Mouse (Mus musculus): Measurements from ENCODE around the gene Donson. TPM values are rescaled to one million over a fixed set of nuclear protein-coding genes. Genes with fewer than 3 reads are reported as not detected.

Gene Donson
- total RNA-seq (2021) = 10 to 100 TPM; 32.8 to 37.1 TPM

DNA sequence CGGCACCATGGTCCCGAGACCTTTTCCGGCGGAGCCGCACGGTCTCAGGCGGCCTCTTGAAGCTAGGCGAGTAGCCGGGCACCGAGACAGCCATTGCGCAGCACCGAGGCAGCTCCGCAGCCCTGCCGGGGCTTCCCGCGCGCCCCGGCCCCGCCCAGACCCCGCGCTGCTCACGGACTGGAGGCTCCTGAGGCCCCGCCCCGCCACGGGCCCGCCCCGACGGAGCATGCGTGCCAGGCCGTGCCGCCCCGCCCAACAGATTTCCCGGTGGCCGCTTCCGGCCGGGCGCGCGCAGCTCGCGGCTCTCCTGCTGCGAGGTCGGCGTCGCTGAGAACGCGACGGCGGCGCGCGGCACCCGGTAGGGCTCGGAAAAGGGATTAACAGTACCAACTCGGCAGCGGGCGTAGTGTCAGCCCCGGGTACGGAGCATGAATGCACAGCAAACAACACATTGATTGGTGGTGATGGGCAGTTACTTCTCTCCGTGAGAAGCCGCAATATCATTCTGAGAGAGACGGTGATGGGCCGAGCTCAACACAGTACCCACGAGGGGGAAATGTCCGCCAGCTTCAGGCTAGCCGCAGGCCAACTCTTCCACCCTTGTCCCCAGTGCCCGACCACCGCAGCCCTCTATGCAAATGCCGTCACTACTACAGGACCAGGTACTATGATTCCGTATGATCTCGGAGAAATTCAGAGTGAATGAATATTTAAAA, at the start of gene Donson:
Gene Donson, minus strand, starts transcription at position 152 of the 716 bp plus-strand sequence.
- intact Hi-C loops (cut with DNase I) = no loop called here
- DNase-seq = peak; percentile 97

DNA sequence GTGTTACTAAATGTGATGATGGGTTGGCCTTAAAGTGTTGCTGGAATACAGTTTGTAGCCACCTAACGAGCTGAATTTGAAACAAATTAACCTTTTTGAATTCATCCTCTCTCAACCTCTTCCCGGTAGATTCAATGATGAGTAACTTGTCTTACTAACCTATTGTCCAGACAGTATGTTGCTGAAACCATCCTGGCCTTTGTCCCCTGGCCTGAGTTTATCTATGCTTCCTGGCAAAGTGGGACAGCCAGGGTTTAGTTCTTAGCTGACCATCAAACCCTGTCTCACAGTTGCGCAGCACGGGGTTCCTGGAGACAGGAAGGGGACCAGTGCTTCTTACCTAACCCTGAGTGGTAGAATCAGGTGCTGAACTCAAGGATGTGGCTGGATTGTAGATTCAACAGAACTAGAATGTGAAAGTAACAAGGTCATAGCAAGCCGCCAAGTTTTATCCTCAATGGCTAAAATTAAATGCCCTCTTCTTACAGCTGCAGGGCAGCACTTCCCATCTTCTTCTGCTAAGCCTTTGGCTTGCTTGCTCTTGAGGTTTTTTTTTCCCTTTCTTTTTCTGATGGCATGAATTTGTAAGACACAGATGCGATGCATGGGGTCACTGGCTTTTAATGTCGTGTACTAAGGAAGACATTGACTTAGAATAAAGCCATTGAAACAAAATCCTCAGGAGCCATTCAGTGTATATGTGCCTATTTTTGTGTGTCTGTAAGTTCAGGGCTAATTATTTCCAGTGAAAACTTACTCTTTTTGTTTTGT, 47.7 kb upstream of the Donson start:
- no peak for DNase-seq
- intact Hi-C loops (cut with DNase I) = loop anchor here (10.0 kb wide), 1 partner anchor 59 kb away; no protein-coding TSS in a partner anchor

DNA sequence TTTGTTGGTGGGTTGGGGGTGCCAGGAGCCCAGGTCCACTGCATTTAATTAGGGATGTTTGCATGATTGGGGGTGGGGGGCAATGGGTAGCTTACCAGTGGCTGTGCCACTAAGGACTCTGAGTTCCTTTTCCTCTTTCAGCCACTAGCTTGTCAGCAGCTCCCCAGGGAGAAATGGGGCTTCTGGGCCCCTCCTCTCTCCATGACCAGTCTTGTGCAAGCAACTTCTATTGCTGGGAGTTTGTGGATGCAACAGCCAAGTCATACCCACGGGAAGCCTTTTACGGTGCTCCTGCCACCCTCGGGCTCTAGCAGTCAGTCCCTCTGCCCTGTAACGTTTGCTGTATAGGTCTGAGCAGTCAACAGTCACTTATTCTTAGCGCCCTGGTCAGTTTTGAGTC, 46.2 kb upstream of the Donson start:
- intact Hi-C loops (cut with DNase I) = loop anchor here (5.0 to 10.0 kb wide), 2 partner anchors 60 to 173 kb away; no protein-coding TSS in a partner anchor
- no peak for DNase-seq

DNA sequence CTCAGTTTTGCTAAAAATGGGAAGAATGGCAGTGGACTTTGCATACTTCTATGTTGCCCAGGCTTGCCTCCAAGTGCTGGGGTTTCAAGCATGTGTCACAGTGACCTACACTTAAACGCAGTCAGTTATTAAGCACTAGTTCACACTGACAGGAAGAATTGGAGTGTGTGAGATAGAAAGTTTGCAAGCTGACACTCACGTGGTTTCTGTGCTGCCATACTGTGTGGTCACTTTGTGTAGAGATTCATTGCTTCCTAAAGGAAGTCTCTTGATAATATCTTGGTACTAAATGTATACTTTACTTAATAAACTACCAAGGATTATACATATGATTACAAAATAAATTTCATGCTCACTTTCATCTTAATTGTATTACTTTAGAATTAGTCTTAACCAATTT, 44.2 kb upstream of the Donson start:
- no peak for DNase-seq
- intact Hi-C loops (cut with DNase I) = loop anchor here (5.0 to 10.0 kb wide), 2 partner anchors 62 to 174 kb away; no protein-coding TSS in a partner anchor

DNA sequence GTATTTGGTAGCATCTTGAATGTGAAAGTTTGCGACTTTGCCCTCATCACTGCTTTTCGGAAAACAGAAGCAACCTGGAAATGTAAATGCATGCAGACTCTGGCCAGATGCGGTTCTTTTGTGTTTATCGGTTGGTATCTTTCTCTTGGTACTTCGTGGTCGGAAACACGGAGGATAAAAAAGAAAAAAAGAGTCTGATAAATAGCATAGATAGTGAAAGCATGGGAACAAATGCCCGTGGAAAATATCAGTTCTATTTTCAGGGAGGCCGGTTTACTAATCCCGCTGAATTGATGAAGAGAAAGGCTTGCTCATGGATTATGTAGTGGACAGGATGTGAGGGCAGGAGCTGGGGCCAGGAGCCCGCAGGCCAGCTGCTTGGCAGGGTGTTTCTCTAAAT, 41.9 kb upstream of the Donson start:
- intact Hi-C loops (cut with DNase I) = loop anchor here (5.0 to 10.0 kb wide), 2 partner anchors 64 to 177 kb away; no protein-coding TSS in a partner anchor
- DNase-seq = no peak

DNA sequence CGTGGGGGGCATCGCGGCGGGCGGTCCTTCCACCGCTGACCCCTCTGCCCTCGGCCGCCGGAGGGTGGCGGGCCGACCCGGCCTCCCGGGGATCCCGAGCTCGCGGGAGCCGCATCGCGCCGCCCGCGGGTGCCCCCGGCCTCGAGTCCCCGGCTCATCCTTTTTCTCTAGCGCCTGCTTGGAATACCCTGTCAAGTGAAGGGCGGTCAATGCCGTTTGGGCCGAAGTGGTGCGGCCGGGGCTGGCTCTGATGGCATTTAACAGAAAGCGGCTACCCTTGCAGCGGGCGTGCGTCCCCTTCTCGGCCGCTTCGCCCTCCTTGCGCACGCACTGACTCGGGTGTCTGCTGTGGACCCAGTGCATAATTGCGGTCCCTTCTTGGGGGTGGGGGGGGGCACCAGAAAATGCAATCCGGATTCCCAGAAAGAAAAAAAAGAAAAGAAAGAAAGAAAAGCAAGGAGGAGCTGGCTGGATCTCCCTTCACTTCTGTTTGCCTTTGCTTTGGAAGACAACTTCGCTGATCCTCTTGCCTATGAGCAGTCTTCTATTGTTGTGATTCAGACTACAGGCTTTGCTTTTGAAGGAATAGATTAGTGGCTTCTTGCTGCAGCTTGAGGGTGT, 41.4 kb upstream of the Donson start:
- intact Hi-C loops (cut with DNase I) = loop anchor here (5.0 to 10.0 kb wide), 2 partner anchors 65 to 177 kb away; no protein-coding TSS in a partner anchor
- peak; percentile 45 for DNase-seq

DNA sequence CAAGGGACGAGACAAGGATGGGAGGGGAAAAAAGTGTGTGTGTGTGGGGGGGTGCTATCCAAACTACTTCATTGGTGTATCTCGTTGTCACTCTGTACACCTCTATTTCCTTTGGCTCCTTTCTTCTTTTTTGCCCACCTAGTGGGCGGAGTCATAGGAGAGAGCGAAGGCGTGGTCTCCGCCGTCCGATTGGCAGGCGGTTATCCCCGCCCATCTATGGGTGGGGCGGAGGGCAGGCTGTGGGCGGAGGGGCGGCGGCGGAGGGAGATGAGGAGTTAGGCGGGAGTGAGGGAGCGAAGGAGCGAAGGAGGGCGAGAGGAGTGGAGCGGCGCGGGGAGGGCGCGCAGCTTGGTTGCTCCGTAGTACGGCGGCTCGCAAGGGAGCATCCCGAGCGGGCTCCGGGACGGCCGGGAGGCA, 40.5 kb upstream of the Donson start, which contains the start of gene Itsn1:
Gene Itsn1, plus strand, starts transcription at position 216 of the 417 bp plus-strand sequence.
- DNase-seq = peak; percentile 99
- intact Hi-C loops (cut with DNase I) = no loop called here

DNA sequence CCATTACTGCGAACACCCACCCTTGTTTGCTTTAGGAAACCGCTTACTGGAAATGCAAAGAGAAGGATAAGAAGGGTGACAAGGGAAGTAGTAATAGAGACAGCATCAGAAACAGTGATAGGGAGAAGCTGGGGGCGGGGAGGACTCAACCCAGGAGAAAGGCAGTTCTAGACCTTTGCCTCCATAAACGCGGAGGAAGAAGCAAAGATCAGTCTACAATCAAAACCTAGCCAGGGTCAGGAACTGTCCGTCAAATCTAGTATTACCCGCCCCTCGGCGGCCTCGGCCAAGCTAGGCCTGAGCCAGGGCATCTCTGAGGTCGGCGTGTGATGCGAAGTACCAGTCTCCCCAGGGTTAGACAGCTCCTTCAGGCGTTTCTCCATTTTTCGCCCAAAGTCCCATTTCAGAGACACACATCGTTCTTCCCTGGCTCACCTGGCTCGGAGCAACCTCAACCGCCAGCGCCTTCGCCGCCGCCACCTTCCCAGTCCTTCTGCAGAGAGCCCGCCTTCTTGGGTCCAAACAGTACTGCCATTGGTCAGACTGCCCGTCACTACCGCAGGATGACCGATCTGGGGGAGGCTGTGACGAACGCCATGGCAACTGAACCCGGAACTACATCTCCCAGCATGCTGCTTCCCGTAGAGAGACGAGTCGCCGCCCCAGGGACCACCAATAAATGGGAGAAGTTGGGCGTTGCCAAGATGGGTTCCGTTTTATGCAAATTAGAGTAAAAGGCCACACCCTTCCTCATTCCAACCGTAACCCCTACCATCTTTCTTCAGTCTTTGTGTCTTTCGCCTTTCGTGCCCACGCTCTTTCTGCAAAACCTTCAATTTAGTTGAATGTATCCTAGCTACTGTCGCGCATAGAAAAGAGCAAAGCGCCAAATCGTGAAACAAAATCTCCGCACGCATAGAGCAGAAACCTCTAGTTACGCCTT, 39.8 kb upstream of the Donson start, which contains the start of gene Cryzl1:
Gene Cryzl1, minus strand, starts transcription at position 853 of the 943 bp plus-strand sequence.
- intact Hi-C loops (cut with DNase I) = no loop called here
- peak; percentile 99 for DNase-seq

DNA sequence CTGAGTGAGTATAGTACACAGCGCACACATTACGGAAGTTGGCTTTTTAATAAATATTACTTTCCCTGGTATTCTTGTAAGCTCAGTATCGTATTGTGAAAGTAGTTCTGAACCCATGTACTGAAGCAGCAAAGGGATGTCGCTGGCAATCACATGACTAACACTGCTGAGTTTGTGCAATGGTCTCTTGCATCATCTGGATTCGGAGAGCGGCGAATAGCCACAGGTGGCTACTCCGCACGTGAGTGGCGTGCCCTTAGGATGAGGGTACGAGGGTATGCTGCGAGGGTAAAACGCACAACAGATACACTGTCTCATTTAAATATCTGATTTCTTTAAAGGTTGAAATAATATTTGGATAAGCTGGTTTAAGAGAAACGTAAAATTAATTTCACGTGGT, 38.9 kb upstream of the Donson start:
- intact Hi-C loops (cut with DNase I) = no loop called here
- DNase-seq = no peak

DNA sequence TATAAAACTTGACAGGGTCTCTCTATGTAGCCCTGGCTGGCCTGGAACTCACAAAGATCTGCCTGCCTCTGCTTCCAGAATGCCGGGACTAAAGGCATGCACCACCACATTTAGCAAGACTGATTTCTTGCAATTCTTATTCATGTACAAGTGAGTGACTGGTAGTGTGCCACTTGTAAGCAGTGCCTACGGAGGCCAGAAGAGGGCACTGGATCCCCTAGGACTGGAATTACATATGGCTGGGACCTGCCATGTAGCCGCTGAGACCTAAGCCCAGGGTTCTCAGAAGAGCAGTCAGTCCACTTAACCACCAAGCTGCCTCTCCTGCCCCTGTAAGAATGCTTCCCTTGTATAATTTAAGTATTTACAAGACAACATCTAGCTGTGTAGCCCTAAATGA, 35.7 kb upstream of the Donson start:
- intact Hi-C loops (cut with DNase I) = loop anchor here (5.0 kb wide), 1 partner anchor 568 kb away; the partner anchor contains the start of gene Kcne2
- peak; percentile 50 for DNase-seq

DNA sequence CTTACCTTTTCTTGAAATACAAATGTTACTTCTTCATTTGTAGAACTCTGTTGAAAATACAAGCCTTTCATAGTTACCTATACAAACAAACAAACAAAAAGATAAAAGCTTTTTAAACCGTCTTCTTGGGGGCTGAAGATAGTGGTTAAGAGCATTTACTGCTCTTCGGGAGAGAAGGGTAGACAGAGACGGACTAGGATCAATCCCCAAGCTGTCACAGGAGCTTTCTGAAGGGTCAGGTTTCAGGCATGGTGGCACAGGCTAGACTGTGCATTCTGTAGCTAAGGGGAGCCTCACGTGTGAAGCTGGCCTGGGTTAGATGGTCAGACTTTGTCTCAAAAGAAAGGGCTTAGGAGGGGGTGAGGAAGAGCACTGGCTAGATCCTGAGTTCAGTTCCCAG, 28.8 kb upstream of the Donson start:
- intact Hi-C loops (cut with DNase I) = no loop called here
- DNase-seq = no peak

DNA sequence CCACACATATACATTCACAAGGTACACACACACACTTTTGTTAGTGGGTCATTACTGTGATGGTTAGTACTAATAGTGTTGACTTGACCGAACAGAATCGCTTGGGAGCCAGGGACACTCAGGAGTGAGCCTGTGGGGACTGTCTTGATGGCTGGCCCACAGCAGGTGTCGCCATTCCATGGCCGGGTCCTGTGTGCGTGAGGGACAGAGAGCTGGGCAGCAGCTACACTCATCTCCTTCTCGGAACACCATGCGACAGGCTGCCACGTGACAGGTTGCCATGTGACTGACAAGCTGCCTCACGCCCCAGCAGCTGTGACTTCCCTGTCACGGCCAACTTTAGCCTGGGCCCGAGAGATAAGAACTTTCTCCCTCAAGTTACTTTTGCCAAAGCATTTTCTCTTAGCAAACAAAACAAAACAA, 28.4 kb upstream of the Donson start:
- intact Hi-C loops (cut with DNase I) = no loop called here
- DNase-seq = no peak

DNA sequence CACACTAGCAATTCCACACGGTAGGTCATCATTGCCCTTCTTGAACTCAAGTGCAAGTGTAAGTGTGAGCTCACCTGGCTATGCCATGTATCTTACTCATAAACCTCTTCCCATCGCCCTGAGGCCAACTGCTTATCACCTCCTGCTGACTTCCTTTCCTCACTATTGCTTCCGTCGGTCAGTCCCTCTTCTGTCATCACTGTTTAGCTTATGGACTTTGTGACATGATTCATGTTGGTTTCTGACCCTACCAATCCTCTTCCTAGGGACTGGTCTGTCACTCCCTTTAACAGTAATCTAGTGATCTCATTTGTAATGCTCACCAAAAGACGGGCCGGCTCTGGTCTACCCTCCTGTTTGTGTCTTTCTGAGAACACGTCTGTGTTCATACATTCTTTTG, 21.7 kb upstream of the Donson start:
- no peak for DNase-seq
- intact Hi-C loops (cut with DNase I) = no loop called here

DNA sequence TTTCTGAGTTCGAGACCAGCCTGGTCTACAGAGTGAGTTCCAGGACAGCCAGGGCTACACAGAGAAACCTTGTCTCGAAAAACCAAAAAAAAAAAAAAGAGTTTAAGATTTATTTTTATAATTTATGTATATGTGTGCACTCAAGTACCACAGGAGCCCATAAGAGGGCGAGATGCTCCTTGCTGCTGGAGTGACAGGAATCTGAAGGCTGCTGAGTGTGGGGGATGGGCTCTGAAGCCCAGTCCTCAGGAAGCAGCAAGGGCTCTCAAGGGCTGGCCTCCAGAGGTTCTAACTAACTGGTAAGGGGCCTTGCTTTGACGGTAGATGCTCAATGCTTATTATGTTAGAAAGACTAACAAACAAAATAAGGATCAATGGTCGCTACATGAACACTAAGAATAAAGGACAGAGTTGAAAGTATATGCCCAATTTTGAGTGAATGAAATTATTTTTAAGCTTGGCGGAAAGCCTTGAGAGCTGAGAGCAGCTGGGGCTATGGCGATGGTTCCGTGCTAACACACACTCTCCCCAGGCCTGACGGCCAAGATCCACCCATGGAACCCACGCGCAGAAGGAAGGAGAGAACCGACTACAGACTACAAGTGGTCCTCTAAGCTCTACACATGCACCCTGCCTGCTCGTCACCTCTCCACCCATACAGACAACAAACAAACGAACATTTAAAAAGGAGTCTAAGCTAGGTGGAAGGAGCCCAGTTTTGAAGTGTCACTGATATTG, 16.2 kb upstream of the Donson start:
- DNase-seq = peak; percentile 26
- intact Hi-C loops (cut with DNase I) = loop anchor here (10.0 kb wide), 1 partner anchor 210 kb away; no protein-coding TSS in a partner anchor

DNA sequence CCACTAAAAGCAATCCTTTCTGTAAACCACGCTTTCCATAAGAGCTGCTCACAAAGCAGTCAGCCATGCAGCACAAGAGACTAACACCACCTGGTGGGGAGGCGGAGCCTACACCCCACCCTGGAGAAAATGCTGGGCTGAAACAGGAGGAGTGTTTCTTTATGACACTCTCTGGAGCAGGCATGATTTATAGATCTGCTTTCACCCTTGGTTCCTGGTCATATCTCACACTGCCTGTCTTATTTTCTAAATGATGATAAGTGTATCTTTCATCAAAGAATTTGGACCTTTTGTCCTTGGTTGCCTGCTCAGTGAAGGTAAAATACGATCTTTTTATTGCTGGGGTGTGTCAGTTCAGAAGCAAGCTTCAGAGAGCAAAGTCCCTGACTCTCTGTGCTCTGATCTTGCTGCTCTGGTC, 14.2 kb upstream of the Donson start:
- DNase-seq = no peak
- intact Hi-C loops (cut with DNase I) = loop anchor here (10.0 kb wide), 1 partner anchor 212 kb away; no protein-coding TSS in a partner anchor

DNA sequence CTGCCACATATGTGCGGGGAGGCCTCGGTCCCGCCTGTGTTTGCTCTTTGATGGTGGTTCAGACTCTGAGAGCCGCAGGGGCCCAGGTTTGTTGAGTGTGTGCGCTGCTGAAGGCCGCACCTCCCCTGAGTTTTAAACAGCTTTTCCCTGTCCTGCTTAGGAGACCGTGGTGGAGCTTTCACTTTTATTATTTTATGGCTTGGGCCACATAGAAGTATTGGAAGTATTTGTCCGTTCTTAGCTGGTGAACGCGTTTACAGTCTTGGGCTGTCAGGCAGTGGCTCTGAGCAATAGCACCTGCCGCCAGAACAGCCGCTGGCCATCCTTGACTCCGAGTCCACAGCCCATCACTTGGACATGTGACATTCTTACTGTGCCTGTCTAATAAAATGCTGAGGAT, 13.3 kb upstream of the Donson start:
- DNase-seq = no peak
- intact Hi-C loops (cut with DNase I) = loop anchor here (10.0 kb wide), 1 partner anchor 213 kb away; no protein-coding TSS in a partner anchor

DNA sequence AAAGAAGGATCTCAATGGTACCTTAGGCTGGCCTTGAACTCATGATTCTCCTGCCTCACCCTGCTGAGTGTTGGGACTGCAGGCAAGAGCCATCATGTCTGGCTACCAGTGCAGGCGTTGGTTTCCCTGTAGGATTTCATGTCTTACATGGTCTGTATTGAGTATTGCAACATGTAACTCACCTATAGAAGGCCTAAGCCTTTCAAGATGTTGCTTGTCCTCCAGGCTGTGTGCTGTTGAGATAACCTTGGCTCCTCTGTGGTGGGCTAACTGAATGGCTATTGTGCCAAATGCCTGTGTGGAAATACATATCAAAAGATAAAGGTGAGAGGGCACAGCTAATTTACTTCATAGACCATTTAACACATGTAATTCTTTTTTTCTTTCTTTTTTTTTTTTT, 10.4 kb upstream of the Donson start:
- no peak for DNase-seq
- intact Hi-C loops (cut with DNase I) = no loop called here

DNA sequence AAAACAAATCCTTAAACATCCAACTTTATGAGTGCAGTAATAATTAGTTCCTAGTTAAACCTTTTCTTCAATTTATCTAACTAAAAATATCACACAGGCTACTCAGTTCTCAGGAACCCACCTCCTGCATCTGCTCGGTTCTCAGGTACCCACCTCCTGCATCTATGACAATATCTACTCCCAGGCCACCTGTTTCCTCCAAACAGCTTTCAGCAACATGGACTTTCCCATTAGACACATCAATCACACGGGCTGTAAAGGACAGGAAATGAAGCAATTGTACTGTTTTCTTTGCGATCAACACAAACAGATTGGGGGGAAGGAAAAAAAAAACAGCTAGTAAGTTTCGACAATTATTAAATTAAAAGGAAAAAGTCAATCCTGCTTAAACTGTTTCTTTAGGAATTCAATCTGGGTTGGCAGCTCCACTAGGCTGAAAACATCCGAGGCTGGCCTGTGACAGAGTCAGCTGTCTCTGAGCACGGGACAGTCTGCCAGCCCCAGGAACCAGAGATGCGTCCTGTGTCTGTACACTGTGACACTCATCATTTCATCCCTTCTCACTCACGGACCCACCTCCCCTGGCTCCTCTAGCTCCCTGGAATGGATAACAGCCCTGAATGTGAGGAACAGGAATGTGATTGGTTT, 6.7 kb upstream of the Donson start:
- intact Hi-C loops (cut with DNase I) = no loop called here
- DNase-seq = no peak

Data from left cerebral cortex, postnatal 4 days (tissue).